Mouse (Mus musculus) gastrocnemius, adult 2 months (tissue): ENCODE measurements around the gene Ppfibp1. TPM values are rescaled to one million over a fixed set of nuclear protein-coding genes. Genes with fewer than 3 reads are reported as not detected.

Experiments used
- DNase-seq: peaks from one replicate; pipeline ENCODE4 v3.0.0; 2022
- H3K27ac ChIP-seq: fragments of 200-600 bp; 2 replicates; pipeline ENCODE4 v1.8.1; 2022; ENCODE audit warnings: mild to moderate bottlenecking
- H3K4me3 ChIP-seq: fragments of 200-600 bp; 2 replicates; pipeline ENCODE4 v1.8.1; 2022; ENCODE audit warnings: mild to moderate bottlenecking, moderate library complexity
- CTCF ChIP-seq: fragments of 200-600 bp; IDR thresholded peaks from 2 replicates; pipeline ENCODE4 v1.8.1; 2022; ENCODE audit warnings: antibody characterized with exemption, mild to moderate bottlenecking, moderate library complexity
- intact Hi-C: fragments of 180-260 bp; cut with DNase I; formaldehyde crosslinking; loops from one replicate; pipeline ENCODE4 v1.15.1; 2025
- total RNA-seq, 2 experiments: library from RNA; stranded (reverse); gene quantifications; 2 replicates each; pipeline ENCODE4 v1.2.3; 2021

The Ppfibp1 gene
- total RNA-seq, 2 experiments from 2014 or later = 40.3 to 44.8 TPM

DNA sequence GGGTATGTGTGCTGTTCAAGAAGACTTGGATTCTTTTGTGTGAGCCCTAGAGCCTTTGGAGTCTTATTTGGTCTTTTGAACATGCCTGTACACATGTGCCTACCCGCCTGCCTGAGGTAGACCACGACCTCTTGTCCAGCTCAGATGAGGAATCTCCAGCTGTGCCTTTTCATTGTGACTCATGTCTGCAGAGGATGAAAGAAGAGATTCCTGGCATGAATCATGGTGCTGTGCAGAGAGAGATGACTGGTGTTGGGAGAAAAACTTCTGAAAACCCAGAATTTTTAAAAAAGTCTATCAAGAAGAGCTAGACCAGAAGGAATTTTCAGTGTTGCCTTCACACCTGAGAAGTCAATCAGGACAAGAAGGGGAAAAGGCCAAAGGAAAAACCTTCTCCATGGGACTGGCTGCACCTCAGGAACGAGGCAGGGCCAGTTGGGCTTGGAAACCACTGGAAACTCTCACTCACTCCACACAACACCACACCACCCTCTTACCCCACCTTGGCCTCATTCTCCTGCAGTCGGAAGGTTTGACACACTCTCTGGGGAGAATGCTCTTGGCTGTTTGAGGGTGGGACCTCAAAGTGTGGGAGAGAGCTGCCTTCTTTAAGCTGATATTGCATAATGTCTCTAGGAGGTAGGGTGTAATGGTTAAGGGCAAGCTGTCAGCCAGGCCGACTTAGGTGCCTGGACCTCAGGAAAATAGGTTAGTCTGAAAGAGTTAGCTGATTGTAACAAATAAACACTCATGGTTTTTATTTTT is 21.6 kb downstream of the Ppfibp1 start:
- intact Hi-C loops = no loop called here
- TF ChIP-seq CTCF = no peak
- DNase-seq = peak; percentile 46
- H3K4me3 ChIP-seq = no peak overlapping the region
- peak overlapping the region; percentile 86 for H3K27ac ChIP-seq

- Histone ChIP-seq H3K4me3 (no peak overlapping the region), H3K27ac (peak overlapping the region; percentile 86)
- no peak for DNase-seq
- TF ChIP-seq CTCF = no peak
- intact Hi-C loops = no loop called here
Measured at GRCm38 (mm10) chr6:146910801-146911200, 22.5 kb downstream of the Ppfibp1 start.

- peak; percentile 29 for DNase-seq
- H3K4me3 ChIP-seq = no peak overlapping the region; the same call in 1 of the 2 replicates
- intact Hi-C loops = no loop called here
Measured at GRCm38 (mm10) chr6:146912835-146913488, 24.7 kb downstream of the Ppfibp1 start.

DNA sequence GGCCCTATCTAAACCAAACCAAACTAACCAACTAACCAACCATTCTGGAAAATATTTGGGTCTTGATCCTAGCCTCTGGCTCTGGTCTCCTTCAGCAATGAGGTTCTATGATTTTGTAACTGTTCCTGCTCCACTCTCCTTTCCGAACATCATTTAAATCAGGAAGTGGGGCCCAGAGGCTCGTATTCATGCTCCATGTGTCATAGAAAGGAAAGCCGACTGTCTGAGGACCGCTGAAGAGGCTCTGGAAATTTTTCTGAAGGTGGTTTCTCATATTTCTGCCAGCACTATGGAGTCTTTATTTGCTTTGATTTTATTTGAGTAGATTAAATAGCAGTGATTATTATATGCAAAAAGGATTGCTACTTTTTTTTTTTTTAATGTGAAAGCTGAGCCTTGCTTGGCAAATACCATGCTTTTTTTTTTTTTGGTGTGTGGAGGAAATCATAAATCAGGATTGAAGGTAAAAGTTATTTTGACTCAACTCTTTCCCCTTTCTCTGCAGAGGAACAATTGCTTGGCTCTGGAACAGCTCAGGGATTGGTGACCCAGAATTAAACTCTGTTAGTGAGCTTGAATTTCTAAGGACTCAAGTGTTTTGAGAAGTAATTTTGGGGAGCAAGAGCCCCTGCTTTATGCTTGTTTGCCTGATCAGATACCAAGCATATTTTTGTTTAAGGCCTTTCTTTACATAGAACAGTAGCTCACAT is 25.4 kb downstream of the Ppfibp1 start:
- H3K27ac ChIP-seq = peak overlapping the region; percentile 86
- intact Hi-C loops = no loop called here
- no peak for DNase-seq
- no peak for TF ChIP-seq CTCF
- H3K4me3 ChIP-seq = peak overlapping the region; percentile 11; the same call in 1 of the 2 replicates

More at GRCm38 (mm10) chr6:146912835-146913488, 24.7 kb downstream of the Ppfibp1 start:
- H3K27ac ChIP-seq = peak overlapping the region; percentile 86
- no peak for TF ChIP-seq CTCF

DNA sequence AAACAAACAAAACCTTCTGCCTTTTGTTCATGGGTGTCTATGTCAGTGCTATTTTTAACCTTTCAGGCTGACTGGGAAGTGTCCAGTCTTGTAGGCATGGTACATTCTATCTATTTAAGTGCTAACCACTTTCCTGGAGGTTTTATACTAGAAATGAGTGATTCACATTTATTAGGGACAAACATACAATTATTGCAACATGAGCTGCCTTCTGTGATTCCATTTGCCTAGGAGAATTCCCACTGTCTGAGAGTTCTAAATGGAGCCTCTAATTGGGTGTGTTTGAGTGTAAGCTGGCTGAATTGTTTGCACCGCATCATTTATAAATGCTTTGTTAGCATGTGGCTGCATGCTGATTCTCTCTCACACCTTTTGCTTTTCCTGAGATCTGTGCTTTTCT is 27.5 kb downstream of the Ppfibp1 start:
- intact Hi-C loops = no loop called here
- Histone ChIP-seq H3K4me3 (no peak overlapping the region), H3K27ac (peak overlapping the region; percentile 25; the same call in 1 of the 2 replicates)
- DNase-seq = no peak
- TF ChIP-seq CTCF = no peak

DNA sequence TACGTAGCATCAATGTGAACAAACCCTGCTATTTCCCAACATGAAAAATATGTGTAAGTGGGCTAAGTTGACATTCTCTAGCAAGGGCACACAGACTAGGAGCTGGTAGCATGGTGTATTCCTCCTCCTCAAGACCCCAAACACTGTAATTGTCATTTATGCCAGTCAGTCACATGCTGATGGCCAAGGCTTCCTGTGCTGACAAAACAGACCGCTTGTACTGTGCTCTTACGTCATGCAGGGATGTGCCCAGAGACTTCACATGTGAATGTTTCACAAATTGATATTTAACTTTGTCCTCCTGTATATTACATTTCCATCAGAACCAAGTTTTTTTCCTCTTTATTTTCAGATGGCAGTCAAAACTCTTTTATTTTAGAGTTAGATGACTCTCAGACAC is 29.1 kb downstream of the Ppfibp1 start:
- intact Hi-C loops = no loop called here
- no peak for DNase-seq
- 0 out of 2 replicates have a peak overlapping the region, but pooled peaks have one; percentile 3 for H3K27ac ChIP-seq
- no peak overlapping the region for H3K4me3 ChIP-seq
- TF ChIP-seq CTCF = no peak

DNA sequence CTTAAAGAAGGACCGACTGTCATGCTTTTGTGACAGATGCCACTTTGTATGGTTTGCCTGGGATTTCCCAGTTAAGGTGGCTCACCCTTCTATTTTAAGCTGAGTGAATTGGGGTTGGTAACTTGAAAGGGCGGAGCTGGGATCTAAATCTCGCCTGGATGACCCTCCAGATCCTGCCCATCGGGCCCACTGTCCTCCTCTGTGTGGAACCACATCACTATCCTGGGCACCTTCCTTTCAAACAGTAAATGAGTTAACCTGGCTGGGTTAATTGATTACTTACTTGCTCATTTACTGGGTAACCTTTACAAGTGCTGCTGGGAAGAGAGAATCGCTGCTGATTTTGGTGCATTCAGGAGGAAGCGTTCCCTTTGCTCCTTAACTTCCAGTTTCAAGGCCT is 30.1 kb downstream of the Ppfibp1 start:
- Histone ChIP-seq H3K27ac (no peak overlapping the region; the same call in 1 of the 2 replicates), H3K4me3 (no peak overlapping the region)
- DNase-seq = no peak
- no peak for TF ChIP-seq CTCF
- intact Hi-C loops = no loop called here

DNA sequence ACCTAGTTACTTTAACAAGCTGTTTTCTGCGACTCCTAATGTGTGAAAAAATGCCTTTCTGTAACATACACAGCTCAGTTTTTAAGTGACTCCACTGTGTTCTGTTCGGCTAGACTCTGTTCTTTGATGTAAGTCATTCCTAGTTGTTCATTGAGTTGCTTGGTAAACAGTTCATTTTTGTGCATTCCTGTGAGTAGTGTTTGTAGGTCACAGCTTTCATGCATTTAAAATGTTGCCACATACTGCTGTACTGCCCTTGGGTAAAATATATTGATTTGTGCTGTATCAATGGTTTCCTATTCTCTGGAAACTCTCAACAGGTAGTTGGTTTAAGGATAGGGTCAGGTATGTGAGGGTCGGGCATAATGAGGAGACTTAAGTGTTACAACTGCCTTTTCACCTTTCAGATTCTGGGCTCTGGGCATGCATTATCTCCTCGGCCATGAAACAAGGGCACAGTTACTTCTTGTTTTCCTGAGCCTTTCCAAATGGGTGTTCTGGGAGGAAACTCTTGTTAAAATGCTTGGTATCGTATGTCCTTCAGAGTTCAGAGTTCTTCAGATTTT is 38.2 kb downstream of the Ppfibp1 start:
- DNase-seq = no peak
- Histone ChIP-seq H3K4me3 (no peak overlapping the region), H3K27ac (peak overlapping the region; percentile 31; the same call in 1 of the 2 replicates)
- TF ChIP-seq CTCF = no peak
- intact Hi-C loops = no loop called here

DNA sequence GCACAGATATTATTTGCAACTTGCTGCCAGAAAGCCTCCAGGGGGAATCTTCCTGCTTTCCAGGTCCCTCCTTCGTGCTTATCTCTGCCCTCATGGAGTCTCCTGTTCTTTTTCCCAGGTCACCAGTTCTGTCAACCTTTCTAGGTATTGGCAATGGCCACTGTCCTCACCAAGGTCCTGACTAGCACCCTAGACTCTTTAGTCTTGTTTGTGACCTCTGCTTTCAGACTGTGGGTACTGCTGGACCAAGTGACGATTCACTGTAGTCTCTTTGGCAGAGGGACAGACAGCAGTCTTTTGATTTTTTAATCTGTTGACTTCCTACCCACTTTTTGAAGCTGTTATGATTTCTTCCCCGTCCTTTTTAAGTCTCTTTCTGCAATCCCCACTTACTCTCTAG is 39.8 kb downstream of the Ppfibp1 start:
- no peak for DNase-seq
- Histone ChIP-seq H3K27ac (peak overlapping the region; percentile 74), H3K4me3 (no peak overlapping the region)
- intact Hi-C loops = no loop called here
- TF ChIP-seq CTCF = no peak

DNA sequence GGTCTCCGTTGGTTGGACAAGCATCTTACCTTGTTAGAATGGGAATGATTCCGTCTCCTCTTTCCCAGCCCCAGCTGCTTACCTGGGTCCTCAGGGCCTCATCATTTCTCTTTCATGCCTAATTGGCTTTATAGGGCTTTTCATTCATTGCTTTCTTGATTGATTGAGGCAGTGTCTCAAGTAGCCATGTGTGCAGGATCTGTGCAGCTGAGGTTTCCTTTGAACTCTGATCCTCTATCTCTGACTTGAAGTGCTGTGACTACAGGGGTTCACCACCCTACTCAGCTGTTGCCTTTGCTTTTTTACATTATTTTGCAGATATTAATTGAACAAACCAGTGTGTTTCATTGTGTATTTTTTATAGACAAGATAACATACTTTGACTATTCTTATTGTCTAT is 40.7 kb downstream of the Ppfibp1 start:
- intact Hi-C loops = no loop called here
- TF ChIP-seq CTCF = no peak
- no peak overlapping the region for H3K4me3 ChIP-seq
- H3K27ac ChIP-seq = peak overlapping the region; percentile 64
- DNase-seq = no peak

DNA sequence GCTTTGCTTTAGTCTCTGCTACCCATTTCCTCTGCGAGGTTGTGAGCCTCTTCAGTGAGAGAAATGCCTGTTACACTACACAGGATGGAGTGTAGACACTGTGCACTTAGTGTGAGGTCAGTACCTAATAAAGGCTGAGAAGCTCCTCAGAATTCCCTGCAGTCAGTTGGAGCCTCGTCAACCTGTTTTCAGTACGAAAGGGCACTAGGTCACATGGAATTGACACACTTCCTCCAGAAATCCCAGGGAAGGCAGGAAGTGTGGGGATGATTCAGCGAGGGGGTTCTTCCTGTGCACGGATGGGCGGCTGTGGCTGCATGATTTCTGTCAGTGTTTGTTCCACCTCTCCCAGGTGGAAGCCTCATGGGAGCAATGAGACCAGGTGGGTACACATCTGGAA is 44.8 kb downstream of the Ppfibp1 start:
- Histone ChIP-seq H3K27ac (peak overlapping the region; percentile 66), H3K4me3 (no peak overlapping the region)
- peak; percentile 30 for DNase-seq
- intact Hi-C loops = no loop called here
- no peak for TF ChIP-seq CTCF

DNA sequence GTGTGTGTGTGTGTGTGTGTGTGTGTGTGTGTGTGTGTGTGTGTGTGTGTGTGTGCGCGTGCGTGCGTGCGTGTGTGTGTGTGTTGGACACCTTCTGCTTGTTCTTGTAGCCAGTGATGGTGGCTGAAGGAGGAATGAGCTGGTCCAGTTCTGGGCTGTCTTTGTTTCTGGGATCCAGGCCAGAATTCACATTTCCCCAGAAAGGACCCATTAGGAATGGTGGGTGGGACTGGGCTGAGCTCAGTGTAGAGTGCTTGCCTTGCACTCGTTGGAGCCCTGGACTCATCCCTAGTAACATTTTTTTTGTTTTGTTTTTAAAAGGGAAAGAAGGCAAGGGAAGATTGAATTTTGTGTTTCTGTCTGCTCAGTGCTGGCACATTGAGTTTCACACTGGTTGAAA is 47.7 kb downstream of the Ppfibp1 start:
- peak; percentile 52 for DNase-seq
- no peak for TF ChIP-seq CTCF
- Histone ChIP-seq H3K27ac (peak overlapping the region; percentile 51; the same call in 1 of the 2 replicates), H3K4me3 (no peak overlapping the region)
- intact Hi-C loops = no loop called here

- DNase-seq = no peak
- no peak for TF ChIP-seq CTCF
- intact Hi-C loops = no loop called here
- peak overlapping the region; percentile 12; the same call in 1 of the 2 replicates for H3K27ac ChIP-seq
- no peak overlapping the region for H3K4me3 ChIP-seq
Measured at GRCm38 (mm10) chr6:146939026-146939425, 50.7 kb downstream of the Ppfibp1 start.
